In genomic region chr12:113186326-113187010, GRCm38 (mm10) we compare ENCODE assay signal across 10 mouse cellular contexts. TPM values are rescaled to one million over a fixed set of nuclear protein-coding genes. Genes with fewer than 3 reads are reported as not detected.
DNase-seq lines count a peak whose midpoint lies in the region; ATAC-seq and TF ChIP-seq lines count a peak whose summit lies in the region.
"Had no signal": no experiment of that assay in that cellular context is flagged by ENCODE, and none has a peak within 500 bp of the region (broad histone marks: within the 10 kb centered on the region; RNA-seq: fewer than 3 reads in every experiment).

No protein-coding gene starts in this region.

- H3K4me3 ChIP-seq in heart, embryonic 15.5 days, result peak overlapping the region; percentile 65
- H3K4me3 ChIP-seq in MEL (ENCODE audit: control insufficient read depth in 1 of 2, insufficient read depth in 1 of 2, low read depth in 2 of 2, low read length in 2 of 2), result peak overlapping the region; percentile 49 to 71
- H3K4me3 ChIP-seq in forebrain, embryonic 12.5 days (replicated peaks), result peak overlapping the region; percentile 72
- H3K4me3 ChIP-seq in liver, embryonic 15.5 days (replicated peaks), result peak overlapping the region; percentile 39

- H3K36me3 ChIP-seq in heart, embryonic 15.5 days, result no peaks in the 10 kb centered on the region
- H3K36me3 ChIP-seq in MEL (ENCODE audit: control insufficient read depth in 1 of 2, insufficient read depth in 2 of 2, low read length in 2 of 2), result peaks cover 0 to 3% of the 10 kb centered on the region in 2 experiments; a peak in 1 of 4 replicates
- peaks cover 34% of the 10 kb centered on the region for H3K36me3 ChIP-seq in forebrain, embryonic 12.5 days (replicated peaks)
- H3K36me3 ChIP-seq in liver, embryonic 15.5 days (replicated peaks), result no peaks in the 10 kb centered on the region
- H3K36me3 ChIP-seq: G1E had no signal

- ATAC-seq in heart, embryonic 15.5 days (replicated peaks; ENCODE audit: insufficient number of reproducible peaks, insufficient read depth, low FRiP score, low read depth), result no peak
- ATAC-seq in forebrain, embryonic 12.5 days (ENCODE audit: low FRiP score), result peak; percentile 14; the same call in 1 of the 2 replicates
- ATAC-seq in liver, embryonic 15.5 days (ENCODE audit: insufficient read depth), result no peak

- no peaks in the 10 kb centered on the region for H3K9me3 ChIP-seq in heart, embryonic 15.5 days (replicated peaks)
- H3K9me3 ChIP-seq in MEL (replicated peaks; ENCODE audit: insufficient read depth, low read length), result no peaks in the 10 kb centered on the region
- no peaks in the 10 kb centered on the region for H3K9me3 ChIP-seq in forebrain, embryonic 12.5 days
- no peaks in the 10 kb centered on the region for H3K9me3 ChIP-seq in liver, embryonic 15.5 days (replicated peaks)

- no peaks in the 10 kb centered on the region; the same call in 1 of the 2 replicates for H3K79me2 ChIP-seq in MEL (ENCODE audit: control insufficient read depth, insufficient read depth, low read length, poor library complexity)

- H3K27ac ChIP-seq in heart, embryonic 15.5 days, result no peak overlapping the region
- H3K27ac ChIP-seq in MEL (ENCODE audit: control insufficient read depth, low read depth, low read length), result no peak overlapping the region
- H3K27ac ChIP-seq in forebrain, embryonic 12.5 days, result no peak overlapping the region
- no peak overlapping the region for H3K27ac ChIP-seq in liver, embryonic 15.5 days (replicated peaks)

- no peak for TF ChIP-seq EP300 in MEL (IDR thresholded peaks at IDR 0.05; ENCODE audit: low read depth in 1 of 2, low read length in 2 of 2)

- H3K4me2 ChIP-seq in heart, embryonic 15.5 days, result peak overlapping the region; percentile 95
- H3K4me2 ChIP-seq in forebrain, embryonic 12.5 days, result peak overlapping the region; percentile 83
- peak overlapping the region; percentile 64 for H3K4me2 ChIP-seq in liver, embryonic 15.5 days

- whole genome bisulfite sequencing in heart, embryonic 15.5 days, result 40% methylated on average over 12 of the region's 12 CpGs
- 32% methylated on average over 12 of the region's 12 CpGs for WGBS in forebrain, embryonic 12.5 days
- WGBS in liver, embryonic 15.5 days (ENCODE audit: insufficient replicate concordance), result 45% methylated on average over 12 of the region's 12 CpGs

- H3K4me1 ChIP-seq in heart, embryonic 15.5 days (replicated peaks), result peaks cover 30% of the 10 kb centered on the region
- peaks cover 0 to 5% of the 10 kb centered on the region in 2 experiments; a peak in 2 of 4 replicates for H3K4me1 ChIP-seq in MEL (ENCODE audit: control insufficient read depth in 1 of 2, insufficient read depth in 2 of 2, low read length in 2 of 2)
- H3K4me1 ChIP-seq in forebrain, embryonic 12.5 days, result peaks cover 26% of the 10 kb centered on the region
- peaks cover 19% of the 10 kb centered on the region for H3K4me1 ChIP-seq in liver, embryonic 15.5 days (replicated peaks)

- TF ChIP-seq CTCF in MEL (IDR thresholded peaks at IDR 0.05 in 2 of 3, conservative IDR thresholded peaks at IDR 0.05 in 1 of 3; ENCODE audit: control insufficient read depth in 1 of 3, insufficient read depth in 1 of 3, low read depth in 2 of 3, low read length in 3 of 3, poor library complexity in 1 of 3, severe bottlenecking in 1 of 3), result no peak

- H3K27me3 ChIP-seq in heart, embryonic 15.5 days, result peaks cover 57% of the 10 kb centered on the region
- peaks cover 8 to 10% of the 10 kb centered on the region in 2 experiments for H3K27me3 ChIP-seq in MEL (ENCODE audit: control insufficient read depth in 1 of 2, insufficient read depth in 2 of 2, low read length in 2 of 2)
- H3K27me3 ChIP-seq in forebrain, embryonic 12.5 days, result peaks cover 19% of the 10 kb centered on the region
- H3K27me3 ChIP-seq in liver, embryonic 15.5 days, result peaks cover 50% of the 10 kb centered on the region

- no peak for TF ChIP-seq POLR2A in MEL (IDR thresholded peaks at IDR 0.05; ENCODE audit: control insufficient read depth in 1 of 2, insufficient read depth in 1 of 2, low read depth in 1 of 2, low read length in 2 of 2, poor library complexity in 1 of 2)

- DNase-seq in heart, adult 18-20 months, result no peak
- no peak for DNase-seq in MEL (ENCODE audit: low read depth, low spot score)
- no peak for DNase-seq in adrenal gland, adult 2 months
- DNase-seq in kidney, postnatal 4 days, result no peak
- no peak for DNase-seq in urinary bladder, postnatal 10 days (ENCODE audit: low spot score)
- DNase-seq: spleen, adult 18-20 months had no signal

- peak overlapping the region; percentile 58 for H3K9ac ChIP-seq in heart, embryonic 15.5 days
- H3K9ac ChIP-seq in MEL (ENCODE audit: control insufficient read depth, low read depth, low read length, poor library complexity, severe bottlenecking), result peak overlapping the region; percentile 70
- H3K9ac ChIP-seq in forebrain, embryonic 12.5 days, result peak overlapping the region; percentile 82
- H3K9ac ChIP-seq in liver, embryonic 15.5 days, result no peak overlapping the region

- no peak for TF ChIP-seq RAD21 in MEL (IDR thresholded peaks at IDR 0.05; ENCODE audit: low read depth, low read length)

TF ChIP-seq in MEL, 35 proteins besides CTCF, POLR2A, EP300 and RAD21:
- TF ChIP-seq MAX (IDR thresholded peaks at IDR 0.05; ENCODE audit: low read length) (no peak), TBP (IDR thresholded peaks at IDR 0.05; ENCODE audit: low read depth, low read length) (no peak), ZNF384 (IDR thresholded peaks at IDR 0.05; ENCODE audit: low read depth, low read length) (no peak), BHLHE40 (IDR thresholded peaks at IDR 0.05; ENCODE audit: borderline replicate concordance, low read depth, low read length) (no peak), GATA1 (IDR thresholded peaks at IDR 0.05; ENCODE audit: low read depth, low read length) (no peak), SIN3A (IDR thresholded peaks at IDR 0.05; ENCODE audit: low read length) (no peak), POLR2AphosphoS2 (IDR thresholded peaks at IDR 0.05; ENCODE audit: low read length) (no peak), SMC3 (IDR thresholded peaks at IDR 0.05; ENCODE audit: low read depth, low read length) (no peak)

RNA-seq across cellular contexts. Expression of gene Tmem121, which starts 0.7 kb away (rescaled TPM):
- polyA plus RNA-seq in heart, embryonic 15.5 days (2015; fragmentation: Nextera tagmentation; extraction: Ambion mirVana), result 2.0 and 7.8 TPM in 2 replicates
- total RNA-seq in heart, adult 18-20 months (2021), result not detected
- 14.4 and 17.0 TPM in 2 replicates for total RNA-seq in MEL (2012; rRNA removed)
- polyA plus RNA-seq in MEL (2012; ENCODE audit: insufficient read depth in 1 of 2, insufficient read length in 2 of 2, low read depth in 1 of 2, low replicate concordance in 2 of 2, missing spikeins in 1 of 2), result 10 to 100 TPM in 1 of 2 experiments, not detected in 1; 35.2 TPM
- 21.6 and 21.9 TPM in 2 replicates for polyA plus RNA-seq in forebrain, embryonic 12.5 days (2016; fragmentation: Nextera tagmentation; extraction: Ambion mirVana)
- 0.33 and 0.54 TPM in 2 replicates for polyA plus RNA-seq in liver, embryonic 15.5 days (2015; fragmentation: Nextera tagmentation; extraction: Ambion mirVana)
- 1 to 10 TPM; 2.8 to 9.7 TPM for total RNA-seq in adrenal gland, adult 2 months (2021)
- polyA plus RNA-seq in adrenal gland, adult 2 months (2012; rRNA removed), result 11.9 and 15.9 TPM in 2 replicates
- total RNA-seq: G1E had no signal
- polyA plus RNA-seq: G1E had no signal

RNA-seq across cellular contexts. Expression of gene Tedc1, which starts 30.2 kb away (rescaled TPM):
- 15.4 and 31.7 TPM in 2 replicates for polyA plus RNA-seq in heart, embryonic 15.5 days (2015; fragmentation: Nextera tagmentation; extraction: Ambion mirVana)
- total RNA-seq in heart, adult 18-20 months (2021), result under 1 TPM; 0.31 to 0.89 TPM
- total RNA-seq in MEL (2012; rRNA removed), result 40.6 and 50.7 TPM in 2 replicates
- 10 to 100 TPM in 1 of 2 experiments, not detected in 1; 74.7 TPM for polyA plus RNA-seq in MEL (2012; ENCODE audit: insufficient read depth in 1 of 2, insufficient read length in 2 of 2, low read depth in 1 of 2, low replicate concordance in 2 of 2, missing spikeins in 1 of 2)
- polyA plus RNA-seq in forebrain, embryonic 12.5 days (2016; fragmentation: Nextera tagmentation; extraction: Ambion mirVana), result 48.3 and 49.6 TPM in 2 replicates
- 11.3 and 11.5 TPM in 2 replicates for polyA plus RNA-seq in liver, embryonic 15.5 days (2015; fragmentation: Nextera tagmentation; extraction: Ambion mirVana)
- total RNA-seq in adrenal gland, adult 2 months (2021), result 1 to 10 TPM in 1 of 2 experiments, under 1 TPM in 1; 0.66 to 1.4 TPM
- 3.6 and 6.6 TPM in 2 replicates for polyA plus RNA-seq in adrenal gland, adult 2 months (2012; rRNA removed)

RNA-seq across cellular contexts. Expression of gene Crip1, which starts 40.4 kb away (rescaled TPM):
- polyA plus RNA-seq in heart, embryonic 15.5 days (2015; fragmentation: Nextera tagmentation; extraction: Ambion mirVana), result 646 and 685 TPM in 2 replicates
- total RNA-seq in heart, adult 18-20 months (2021), result 100 to 1,000 TPM; 191 to 201 TPM
- total RNA-seq in MEL (2012; rRNA removed), result 419 and 438 TPM in 2 replicates
- polyA plus RNA-seq in MEL (2012; ENCODE audit: insufficient read depth in 1 of 2, insufficient read length in 2 of 2, low read depth in 1 of 2, low replicate concordance in 2 of 2, missing spikeins in 1 of 2), result 100 to 1,000 TPM in 1 of 2 experiments, not detected in 1; 282 TPM
- polyA plus RNA-seq in forebrain, embryonic 12.5 days (2016; fragmentation: Nextera tagmentation; extraction: Ambion mirVana), result 48.5 and 62.0 TPM in 2 replicates
- 89.4 and 102 TPM in 2 replicates for polyA plus RNA-seq in liver, embryonic 15.5 days (2015; fragmentation: Nextera tagmentation; extraction: Ambion mirVana)
- 100 to 1,000 TPM in 1 of 2 experiments, 10 to 100 TPM in 1; 51.5 to 101 TPM for total RNA-seq in adrenal gland, adult 2 months (2021)
- polyA plus RNA-seq in adrenal gland, adult 2 months (2012; rRNA removed), result 31.7 and 36.9 TPM in 2 replicates

RNA-seq across cellular contexts. Expression of gene Crip2, which starts 46.4 kb away (rescaled TPM):
- polyA plus RNA-seq in heart, embryonic 15.5 days (2015; fragmentation: Nextera tagmentation; extraction: Ambion mirVana), result 1,571 and 1,711 TPM in 2 replicates
- total RNA-seq in heart, adult 18-20 months (2021), result 1,000 to 10,000 TPM; 1,463 to 1,557 TPM
- total RNA-seq in MEL (2012; rRNA removed), result 65.2 and 67.8 TPM in 2 replicates
- polyA plus RNA-seq in MEL (2012; ENCODE audit: insufficient read depth in 1 of 2, insufficient read length in 2 of 2, low read depth in 1 of 2, low replicate concordance in 2 of 2, missing spikeins in 1 of 2), result 100 to 1,000 TPM in 1 of 2 experiments, not detected in 1; 261 TPM
- polyA plus RNA-seq in forebrain, embryonic 12.5 days (2016; fragmentation: Nextera tagmentation; extraction: Ambion mirVana), result 223 and 227 TPM in 2 replicates
- polyA plus RNA-seq in liver, embryonic 15.5 days (2015; fragmentation: Nextera tagmentation; extraction: Ambion mirVana), result 45.1 and 51.5 TPM in 2 replicates
- 10 to 100 TPM; 57.5 to 58.2 TPM for total RNA-seq in adrenal gland, adult 2 months (2021)
- 159 and 168 TPM in 2 replicates for polyA plus RNA-seq in adrenal gland, adult 2 months (2012; rRNA removed)
